Mouse (Mus musculus): ENCODE results near the gene Fndc3b. TPM values are rescaled to one million over a fixed set of nuclear protein-coding genes. Genes with fewer than 3 reads are reported as not detected.

Gene Fndc3b
- total RNA-seq, 2 experiments from 2014 or later = 13.9 to 18.5 TPM

Small RNA genes lying within 50 kb of the gene (microRNA-seq; reads per million reads assigned to microRNA genes)
- gene Mir3092 = not detected

Other genes with a start within 250 kb of the Fndc3b start
- gene Tmem212, start 185.1 kb upstream of the Fndc3b start, total RNA-seq (2021) = not detected
- 1 to 10 TPM; 4.4 to 5.4 TPM for gene Pld1, start 227.4 kb upstream of the Fndc3b start, total RNA-seq (2021)